Mouse (Mus musculus): ENCODE measurements around the gene Rptor. TPM values are rescaled to one million over a fixed set of nuclear protein-coding genes. Genes with fewer than 3 reads are reported as not detected.

The Rptor gene
- total and polyA plus RNA-seq, 2 experiments from 2014 or later = 8.0 to 46.7 TPM

DNA sequence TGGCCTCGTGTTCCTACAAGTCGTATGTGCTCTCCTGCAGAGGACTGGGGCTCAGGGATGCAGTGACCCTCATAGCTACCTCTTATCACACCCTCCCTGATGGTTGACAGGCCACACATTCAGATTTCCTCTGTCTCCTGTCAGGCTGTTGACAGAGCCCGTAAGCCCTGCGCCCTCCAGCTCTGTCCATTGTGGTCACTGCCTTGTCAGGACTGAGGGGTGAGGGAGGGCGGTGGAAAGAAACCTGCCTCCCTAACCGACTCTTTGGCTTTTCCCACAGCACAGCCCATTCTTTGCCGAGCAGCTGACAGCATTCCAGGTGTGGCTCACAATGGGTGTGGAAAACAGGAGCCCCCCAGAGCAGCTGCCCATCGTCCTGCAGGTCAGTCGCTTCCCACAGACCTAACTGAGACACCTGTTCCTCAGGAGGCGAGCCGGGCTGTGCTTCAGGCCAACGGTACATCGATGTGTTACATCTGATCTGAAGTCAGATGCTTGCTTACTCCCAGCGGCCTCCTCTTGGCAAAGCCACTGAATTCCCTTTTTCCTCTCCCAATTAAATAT, 214.2 kb downstream of the Rptor start:
- WGBS = 67% methylated on average over 14 of the region's 14 CpGs
- Histone ChIP-seq H3K9ac (no peak overlapping the region), H3K4me2 (ENCODE audit: low read depth) (no peak overlapping the region), H3K27ac (ENCODE audit: low read depth, low read length) (no peak overlapping the region), H3K9me3 (ENCODE audit: low read length) (no peaks in the 10 kb centered on the region; the same call in 1 of the 2 replicates), H3K27me3 (ENCODE audit: insufficient read depth, low read length) (no peaks in the 10 kb centered on the region), H3K36me3 (ENCODE audit: insufficient read depth) (peaks cover 16% of the 10 kb centered on the region), H3K4me3 (ENCODE audit: low read depth, low read length) (no peak overlapping the region), H3K4me1 (ENCODE audit: insufficient read depth) (no peaks in the 10 kb centered on the region)
- no peak for DNase-seq
- no peak for TF ChIP-seq CTCF (IDR thresholded peaks at IDR 0.05; ENCODE audit: low read depth)
- ATAC-seq = no peak

DNA sequence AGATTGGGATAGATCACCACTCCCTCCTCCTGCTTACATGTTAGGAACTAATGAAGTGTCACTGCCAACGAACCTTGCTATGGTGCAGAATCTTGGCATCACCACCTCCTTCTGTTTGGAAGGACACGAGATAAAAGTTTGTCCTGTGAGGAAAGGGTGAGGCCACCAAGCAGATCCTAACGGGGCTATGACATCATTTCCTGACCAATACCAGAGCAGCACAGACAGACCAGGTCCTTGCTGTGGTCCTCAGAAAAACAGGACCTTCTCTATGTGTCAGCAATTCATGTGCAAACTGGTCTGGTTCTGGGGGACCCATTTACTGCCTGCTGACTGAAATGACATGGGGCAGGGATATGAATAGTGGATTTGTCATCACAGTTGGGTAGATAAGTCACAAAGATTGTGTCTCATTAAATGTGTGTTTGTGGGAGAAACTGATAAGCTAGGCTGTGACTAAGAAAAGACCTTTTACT, 214.7 kb downstream of the Rptor start:
- H3K27ac ChIP-seq (ENCODE audit: low read depth, low read length) = no peak overlapping the region
- H3K9me3 ChIP-seq (ENCODE audit: low read length) = no peaks in the 10 kb centered on the region; the same call in 1 of the 2 replicates
- H3K4me1 ChIP-seq (ENCODE audit: insufficient read depth) = no peaks in the 10 kb centered on the region
- TF ChIP-seq CTCF (IDR thresholded peaks at IDR 0.05; ENCODE audit: low read depth) = no peak
- H3K27me3 ChIP-seq (ENCODE audit: insufficient read depth, low read length) = no peaks in the 10 kb centered on the region
- peaks cover 16% of the 10 kb centered on the region for H3K36me3 ChIP-seq (ENCODE audit: insufficient read depth)
- 54% methylated on average over 3 of the region's 3 CpGs for WGBS
- H3K9ac ChIP-seq = no peak overlapping the region
- no peak overlapping the region for H3K4me2 ChIP-seq (ENCODE audit: low read depth)
- no peak overlapping the region for H3K4me3 ChIP-seq (ENCODE audit: low read depth, low read length)
- DNase-seq (no peak), ATAC-seq (no peak)

DNA sequence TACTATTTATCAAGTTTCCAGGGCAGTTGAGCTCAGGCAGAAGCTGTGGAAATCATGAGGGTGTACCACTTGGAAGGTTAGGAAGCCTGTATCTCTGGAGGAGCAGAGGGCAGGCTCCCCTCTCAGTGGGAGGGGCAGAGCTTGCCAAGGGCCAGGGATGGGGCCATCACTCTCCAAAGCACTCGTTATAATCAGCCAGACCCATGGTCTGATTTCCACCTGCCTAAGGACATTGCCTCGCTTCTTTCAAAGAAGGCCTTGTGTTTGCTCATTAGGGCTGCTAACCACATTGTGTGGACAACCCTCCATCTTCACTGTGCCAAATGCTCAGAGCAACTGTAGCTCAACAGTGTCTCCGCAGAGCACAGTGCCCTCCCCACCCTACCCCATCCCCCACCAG, 215.2 kb downstream of the Rptor start:
- no peaks in the 10 kb centered on the region for H3K27me3 ChIP-seq (ENCODE audit: insufficient read depth, low read length)
- ATAC-seq = peak; percentile 20
- H3K36me3 ChIP-seq (ENCODE audit: insufficient read depth) = peaks cover 18% of the 10 kb centered on the region
- no peaks in the 10 kb centered on the region for H3K4me1 ChIP-seq (ENCODE audit: insufficient read depth)
- H3K9me3 ChIP-seq (ENCODE audit: low read length) = no peaks in the 10 kb centered on the region
- TF ChIP-seq CTCF (IDR thresholded peaks at IDR 0.05; ENCODE audit: low read depth) = no peak
- H3K4me3 ChIP-seq (ENCODE audit: low read depth, low read length) = no peak overlapping the region
- 22% methylated on average over 3 of the region's 3 CpGs for WGBS
- no peak overlapping the region for H3K27ac ChIP-seq (ENCODE audit: low read depth, low read length)
- no peak overlapping the region for H3K9ac ChIP-seq
- H3K4me2 ChIP-seq (ENCODE audit: low read depth) = no peak overlapping the region
- no peak for DNase-seq

DNA sequence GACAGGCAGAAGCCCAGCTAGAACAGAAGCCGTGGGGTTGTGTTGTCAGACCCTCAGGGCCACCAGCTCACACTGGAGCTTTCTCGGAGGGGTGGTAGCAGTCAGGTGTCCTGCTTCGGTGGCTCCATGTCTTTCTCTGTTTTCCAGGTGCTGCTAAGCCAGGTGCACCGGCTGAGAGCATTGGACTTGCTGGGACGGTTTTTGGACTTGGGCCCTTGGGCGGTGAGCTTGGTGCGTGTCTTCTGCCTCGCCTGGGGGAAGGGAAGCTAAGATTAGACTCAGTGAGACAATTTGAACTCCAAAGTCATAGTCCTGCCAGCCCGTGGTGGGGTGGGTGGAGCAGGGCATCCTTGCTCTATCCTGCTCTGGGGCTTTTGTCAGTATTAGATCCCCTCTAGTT, 218.8 kb downstream of the Rptor start:
- no peak overlapping the region for H3K4me3 ChIP-seq (ENCODE audit: low read depth, low read length)
- H3K4me1 ChIP-seq (ENCODE audit: insufficient read depth) = no peaks in the 10 kb centered on the region
- TF ChIP-seq CTCF (IDR thresholded peaks at IDR 0.05; ENCODE audit: low read depth) = no peak
- H3K9ac ChIP-seq = no peak overlapping the region
- H3K36me3 ChIP-seq (ENCODE audit: insufficient read depth) = peaks cover 22% of the 10 kb centered on the region
- ATAC-seq (no peak), DNase-seq (no peak)
- no peak overlapping the region for H3K27ac ChIP-seq (ENCODE audit: low read depth, low read length)
- WGBS = 93% methylated on average over 9 of the region's 9 CpGs
- H3K4me2 ChIP-seq (ENCODE audit: low read depth) = no peak overlapping the region
- H3K9me3 ChIP-seq (ENCODE audit: low read length) = no peaks in the 10 kb centered on the region
- H3K27me3 ChIP-seq (ENCODE audit: insufficient read depth, low read length) = no peaks in the 10 kb centered on the region

DNA sequence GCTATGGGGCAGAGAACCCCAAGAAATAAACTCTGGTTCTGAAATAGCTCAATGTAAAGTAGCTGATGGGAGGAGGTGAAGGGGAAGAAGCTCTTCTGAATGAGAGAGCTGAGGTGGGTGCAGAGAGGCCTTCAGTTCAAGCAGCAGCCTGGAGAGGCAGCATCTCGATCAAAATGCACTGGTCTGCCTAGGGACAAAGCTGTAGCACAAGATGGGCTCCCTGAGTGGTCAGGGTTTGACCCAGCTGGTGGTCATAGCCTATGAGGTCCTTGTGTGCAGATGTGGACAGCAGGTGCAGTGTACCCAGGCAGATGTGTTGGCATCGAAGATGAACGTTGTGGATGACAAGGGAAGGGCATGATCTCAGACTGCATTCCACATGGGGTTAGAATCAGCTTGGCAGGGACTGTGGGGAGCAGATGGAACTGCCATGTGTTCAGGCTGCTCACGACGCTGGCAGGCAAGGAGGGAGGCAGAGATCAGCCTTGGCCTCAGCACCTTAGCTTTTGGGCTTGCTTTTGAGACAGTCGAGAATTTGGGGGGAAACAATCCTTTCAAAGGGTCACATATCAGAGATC, 221.5 kb downstream of the Rptor start:
- no peak overlapping the region for H3K27ac ChIP-seq (ENCODE audit: low read depth, low read length)
- peak; percentile 36 for DNase-seq
- H3K9ac ChIP-seq = no peak overlapping the region
- H3K4me3 ChIP-seq (ENCODE audit: low read depth, low read length) = no peak overlapping the region
- H3K36me3 ChIP-seq (ENCODE audit: insufficient read depth) = peaks cover 13% of the 10 kb centered on the region
- peak; percentile 45; the same call in 1 of the 2 replicates for ATAC-seq
- no peak for TF ChIP-seq CTCF (IDR thresholded peaks at IDR 0.05; ENCODE audit: low read depth)
- H3K4me2 ChIP-seq (ENCODE audit: low read depth) = no peak overlapping the region
- H3K4me1 ChIP-seq (ENCODE audit: insufficient read depth) = no peaks in the 10 kb centered on the region
- no peaks in the 10 kb centered on the region for H3K9me3 ChIP-seq (ENCODE audit: low read length)
- WGBS = 58% methylated on average over 6 of the region's 6 CpGs
- no peaks in the 10 kb centered on the region for H3K27me3 ChIP-seq (ENCODE audit: insufficient read depth, low read length)

DNA sequence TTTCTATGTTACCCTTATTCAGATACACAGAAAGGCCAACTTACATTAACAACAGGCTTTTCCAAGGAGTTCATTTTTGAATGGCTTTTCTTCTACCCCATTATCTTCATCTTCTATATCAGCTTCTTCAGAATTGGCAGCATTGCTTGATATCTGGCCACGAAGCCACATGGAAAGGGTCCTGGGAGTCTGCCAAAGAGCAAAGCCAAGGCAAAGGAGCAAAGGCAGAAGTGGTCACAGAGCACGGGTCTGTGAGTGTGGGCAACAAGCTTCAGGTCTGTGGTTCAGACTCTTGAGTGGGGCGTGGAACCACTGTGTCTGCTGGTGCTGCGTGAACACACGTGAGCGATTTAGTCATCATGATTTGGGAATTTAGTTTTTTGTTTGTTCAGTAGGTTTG, 223.1 kb downstream of the Rptor start:
- ATAC-seq = no peak
- no peak overlapping the region for H3K4me3 ChIP-seq (ENCODE audit: low read depth, low read length)
- DNase-seq = no peak
- peaks cover 12% of the 10 kb centered on the region for H3K36me3 ChIP-seq (ENCODE audit: insufficient read depth)
- no peak overlapping the region for H3K4me2 ChIP-seq (ENCODE audit: low read depth)
- 87% methylated on average over 6 of the region's 6 CpGs for WGBS
- no peak overlapping the region for H3K27ac ChIP-seq (ENCODE audit: low read depth, low read length)
- no peak overlapping the region for H3K9ac ChIP-seq
- no peaks in the 10 kb centered on the region for H3K4me1 ChIP-seq (ENCODE audit: insufficient read depth)
- H3K9me3 ChIP-seq (ENCODE audit: low read length) = no peaks in the 10 kb centered on the region
- no peaks in the 10 kb centered on the region for H3K27me3 ChIP-seq (ENCODE audit: insufficient read depth, low read length)
- TF ChIP-seq CTCF (IDR thresholded peaks at IDR 0.05; ENCODE audit: low read depth) = no peak

DNA sequence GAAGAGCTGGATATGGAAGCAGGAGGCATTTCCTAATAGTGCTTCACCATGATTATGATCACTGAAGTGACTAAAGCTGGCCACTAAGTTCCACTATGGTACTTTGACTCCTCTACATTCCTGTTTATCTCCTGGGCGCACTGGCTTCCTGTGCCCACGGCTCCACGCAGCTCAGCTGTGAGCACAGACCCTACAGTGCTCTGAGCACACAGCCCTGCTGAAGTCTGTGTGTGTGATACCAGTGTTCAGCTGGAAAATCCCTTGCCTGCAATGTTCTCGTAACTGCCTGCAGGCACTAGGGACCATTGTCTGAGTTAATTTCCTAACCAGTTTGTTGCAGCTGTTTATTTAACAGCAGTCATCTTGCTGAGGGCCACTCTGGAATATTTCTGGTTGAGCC, 223.5 kb downstream of the Rptor start:
- DNase-seq = no peak
- Histone ChIP-seq H3K4me3 (ENCODE audit: low read depth, low read length) (no peak overlapping the region), H3K9me3 (ENCODE audit: low read length) (no peaks in the 10 kb centered on the region), H3K9ac (no peak overlapping the region), H3K27me3 (ENCODE audit: insufficient read depth, low read length) (no peaks in the 10 kb centered on the region), H3K4me1 (ENCODE audit: insufficient read depth) (no peaks in the 10 kb centered on the region), H3K4me2 (ENCODE audit: low read depth) (no peak overlapping the region), H3K27ac (ENCODE audit: low read depth, low read length) (no peak overlapping the region), H3K36me3 (ENCODE audit: insufficient read depth) (peaks cover 12% of the 10 kb centered on the region)
- no peak for ATAC-seq
- WGBS = 92% methylated on average over 4 of the region's 4 CpGs
- no peak for TF ChIP-seq CTCF (IDR thresholded peaks at IDR 0.05; ENCODE audit: low read depth)
